Mouse (Mus musculus) c-Kit-negative CD71-positive TER-119-positive erythroid progenitor cells, embryonic 14.5 days (primary cell): ENCODE results near the gene Gm10234.

Experiments
- DNase-seq: peaks from one replicate; pipeline ENCODE4 v3.0.0-alpha.2; 2013; ENCODE audit warnings: low read depth, low spot score

Gm10234 gene

GRCm38 (mm10) chr6:95321812-95322211, at the start of gene Gm10234:
Gm10234 (plus strand) TSS chr6:95322112.
- no peak for DNase-seq

GRCm38 (mm10) chr6:95277633-95278032, 44.3 kb upstream of the Gm10234 start:
- DNase-seq, result no peak

- DNase-seq, result no peak
Observed at GRCm38 (mm10) chr6:95296025-95296424, 25.9 kb upstream of the Gm10234 start.

GRCm38 (mm10) chr6:95298387-95298786, 23.5 kb upstream of the Gm10234 start:
- no peak for DNase-seq

- no peak for DNase-seq
Observed at GRCm38 (mm10) chr6:95300658-95301057, 21.3 kb upstream of the Gm10234 start.

- no peak for DNase-seq
Observed at GRCm38 (mm10) chr6:95331191-95331590, 9.3 kb downstream of the Gm10234 start.

- no peak for DNase-seq
Observed at GRCm38 (mm10) chr6:95334781-95335180, 12.9 kb downstream of the Gm10234 start.

- DNase-seq, result no peak
Observed at GRCm38 (mm10) chr6:95349378-95349777, 27.5 kb downstream of the Gm10234 start.

- no peak for DNase-seq
Observed at GRCm38 (mm10) chr6:95353043-95353442, 31.1 kb downstream of the Gm10234 start.

GRCm38 (mm10) chr6:95353886-95354285, 32.0 kb downstream of the Gm10234 start:
- DNase-seq, result no peak

GRCm38 (mm10) chr6:95360084-95360483, 38.2 kb downstream of the Gm10234 start:
- DNase-seq, result no peak

- no peak for DNase-seq
Observed at GRCm38 (mm10) chr6:95362707-95363106, 40.8 kb downstream of the Gm10234 start.

GRCm38 (mm10) chr6:95371811-95372210, 49.9 kb downstream of the Gm10234 start:
- no peak for DNase-seq
